Mouse (Mus musculus): Measurements from ENCODE around the gene Exosc8. TPM values are rescaled to one million over a fixed set of nuclear protein-coding genes. Genes with fewer than 3 reads are reported as not detected.
"Not testable (repeated sequence)": the region's sequence is repeated elsewhere in the genome, so short reads cannot be mapped to it uniquely, and the experiment has no call there.

Gene Exosc8
- total RNA-seq, 2 experiments from 2014 or later, result 10.8 to 14.1 TPM

- DNase-seq, result no peak
- H3K27ac ChIP-seq, result no peak overlapping the region
- intact Hi-C loops (cut with DNase I), result no loop called here
- no peak overlapping the region for H3K4me3 ChIP-seq
- TF ChIP-seq CTCF (IDR thresholded peaks at IDR 0.05), result no peak
Observed at GRCm38 (mm10) chr3:54728100-54728499, 7.1 kb downstream of the Exosc8 start.

DNA sequence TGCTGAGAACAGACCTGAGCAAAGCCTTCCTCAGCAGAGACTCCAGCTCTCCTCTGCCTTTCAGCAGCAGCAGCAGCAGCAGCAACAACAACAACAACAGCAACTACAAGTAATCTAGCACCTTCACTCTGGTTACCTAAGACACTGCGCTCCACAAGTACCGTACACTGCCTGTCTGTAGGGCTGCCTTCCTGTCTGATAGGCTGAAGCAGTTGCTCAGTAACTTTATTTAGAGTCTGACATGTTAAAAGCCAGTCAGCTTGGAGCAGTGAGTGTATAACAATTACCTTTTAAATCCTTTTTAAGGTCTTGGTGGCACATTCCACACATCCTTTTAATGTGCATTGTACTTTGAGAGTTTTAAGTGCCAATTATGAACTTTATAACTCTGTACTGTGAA, 7.6 kb downstream of the Exosc8 start:
- intact Hi-C loops (cut with DNase I), result no loop called here
- no peak overlapping the region for H3K4me3 ChIP-seq
- no peak overlapping the region for H3K27ac ChIP-seq
- DNase-seq, result no peak
- TF ChIP-seq CTCF (IDR thresholded peaks at IDR 0.05), result no peak

DNA sequence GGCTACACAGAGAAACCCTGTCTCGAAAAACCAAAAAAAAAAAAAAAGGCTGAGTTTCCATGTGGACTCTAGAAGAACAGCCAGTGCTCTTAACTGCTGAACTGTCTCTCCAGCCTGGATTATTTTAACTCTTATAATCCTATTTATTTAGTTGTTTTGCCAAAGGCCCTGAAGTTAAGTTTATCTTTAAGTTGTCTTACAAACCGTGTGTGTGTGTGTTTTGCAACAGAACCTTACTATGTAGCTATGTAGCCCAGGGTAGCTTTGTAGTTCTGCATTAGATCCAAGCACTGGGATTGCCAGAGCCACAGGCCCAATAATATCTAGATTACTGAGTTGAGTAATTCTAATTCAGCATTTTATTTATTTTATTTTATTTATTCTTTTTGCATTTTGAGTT, 9.8 kb downstream of the Exosc8 start:
- no peak overlapping the region for H3K4me3 ChIP-seq
- intact Hi-C loops (cut with DNase I), result no loop called here
- H3K27ac ChIP-seq, result no peak overlapping the region
- DNase-seq, result no peak
- TF ChIP-seq CTCF (IDR thresholded peaks at IDR 0.05), result no peak

DNA sequence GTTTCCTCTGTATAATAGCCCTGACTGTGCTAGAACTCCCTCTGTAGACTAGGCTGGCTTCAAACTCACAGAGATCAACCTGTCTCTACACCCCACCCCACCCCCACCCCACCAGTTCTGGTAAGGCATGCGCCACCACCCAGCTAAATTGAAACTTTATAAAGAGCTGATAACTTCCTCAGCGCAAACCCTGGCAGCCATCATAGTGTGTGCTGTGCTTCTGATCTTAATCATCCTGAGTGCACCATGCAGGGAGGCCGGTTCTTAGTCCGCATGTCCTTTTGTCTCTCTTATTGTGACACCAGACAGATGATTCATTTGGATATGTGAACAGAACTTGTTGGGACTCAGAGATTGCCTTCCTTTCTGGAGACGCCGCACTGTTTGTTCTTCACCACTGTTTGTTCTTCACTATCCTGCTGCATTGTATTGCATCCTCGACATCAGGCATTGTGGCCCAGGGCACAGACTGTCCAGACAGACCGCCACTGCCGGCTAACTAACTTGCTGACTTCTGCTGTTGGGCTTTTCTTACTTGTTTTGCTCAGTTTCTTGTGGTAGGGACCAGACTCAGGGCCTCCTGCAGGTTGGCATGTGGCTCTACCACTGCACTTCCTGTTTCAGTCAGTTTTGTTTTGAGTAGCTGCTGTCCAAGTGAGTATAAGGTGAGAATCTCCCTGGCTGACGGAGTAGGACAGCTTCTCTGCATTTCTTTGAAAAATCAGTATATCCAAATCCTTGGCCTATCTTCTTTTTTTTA, 11.3 kb downstream of the Exosc8 start:
- H3K27ac ChIP-seq, result no peak overlapping the region
- DNase-seq, result no peak
- no peak for TF ChIP-seq CTCF (IDR thresholded peaks at IDR 0.05)
- intact Hi-C loops (cut with DNase I), result no loop called here
- H3K4me3 ChIP-seq, result no peak overlapping the region

DNA sequence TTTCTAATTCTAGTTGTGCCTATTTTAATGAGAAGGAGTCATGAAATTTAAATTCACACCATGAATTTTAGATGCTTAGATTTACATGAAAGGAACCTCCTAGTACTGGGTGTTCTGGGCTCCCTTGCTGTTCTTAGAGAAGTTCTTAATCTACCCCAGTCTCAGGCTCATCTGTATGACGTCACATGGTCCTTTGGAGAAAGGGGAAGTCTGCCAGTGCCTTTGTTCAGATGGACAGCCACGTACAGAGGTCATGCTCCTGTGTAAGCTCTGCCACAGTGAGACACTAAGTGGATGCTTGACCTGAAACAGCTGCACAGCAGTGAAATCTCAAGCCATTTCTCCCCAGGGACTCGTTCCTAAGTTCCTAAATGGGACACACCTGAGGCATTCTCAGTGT, 16.2 kb downstream of the Exosc8 start:
- no peak for DNase-seq
- intact Hi-C loops (cut with DNase I), result no loop called here
- Histone ChIP-seq H3K4me3 (no peak overlapping the region), H3K27ac (no peak overlapping the region)
- no peak for TF ChIP-seq CTCF (IDR thresholded peaks at IDR 0.05)

DNA sequence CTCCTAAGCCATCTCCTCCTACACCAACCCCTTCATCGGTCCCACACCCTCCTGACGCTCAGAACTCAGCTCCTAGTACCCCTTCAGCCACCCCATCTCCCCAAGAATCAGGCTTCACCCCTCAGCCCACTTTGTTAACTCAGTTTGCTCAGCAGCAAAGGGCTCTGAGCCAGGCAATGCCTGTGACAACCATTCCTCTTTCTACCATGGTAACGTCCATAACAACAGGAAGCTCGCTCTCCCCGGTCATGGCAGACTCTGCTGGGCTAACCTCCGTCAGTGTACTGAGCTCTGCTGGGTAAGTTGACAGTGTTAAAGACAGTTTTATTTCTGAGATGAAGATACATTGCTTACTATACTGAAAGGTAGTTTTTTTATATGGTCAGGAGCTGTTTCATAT, 17.8 kb downstream of the Exosc8 start:
- DNase-seq, result no peak
- intact Hi-C loops (cut with DNase I), result no loop called here
- TF ChIP-seq CTCF (IDR thresholded peaks at IDR 0.05), result no peak
- no peak overlapping the region for H3K27ac ChIP-seq
- H3K4me3 ChIP-seq, result no peak overlapping the region

DNA sequence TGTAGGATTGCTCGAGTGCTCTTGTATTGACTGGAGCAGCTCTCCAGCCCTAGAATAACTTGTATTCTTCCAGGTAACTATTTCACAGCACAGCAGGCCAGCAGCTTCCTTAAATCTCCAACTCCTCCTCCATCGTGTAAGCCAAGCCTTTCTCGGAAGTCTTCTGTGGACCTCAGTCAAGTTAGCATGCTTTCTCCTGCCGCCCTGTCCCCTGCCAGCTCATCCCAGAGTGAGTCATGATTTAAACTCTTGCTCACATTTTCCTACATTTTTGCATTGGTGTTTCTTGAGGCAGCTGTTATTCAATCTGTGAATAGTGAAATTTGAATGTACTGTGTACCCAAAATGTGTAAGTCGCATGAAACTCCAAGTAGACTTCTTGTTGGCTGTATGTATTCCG, 19.7 kb downstream of the Exosc8 start:
- intact Hi-C loops (cut with DNase I), result no loop called here
- Histone ChIP-seq H3K4me3 (no peak overlapping the region), H3K27ac (no peak overlapping the region)
- DNase-seq, result no peak
- TF ChIP-seq CTCF (IDR thresholded peaks at IDR 0.05), result no peak

DNA sequence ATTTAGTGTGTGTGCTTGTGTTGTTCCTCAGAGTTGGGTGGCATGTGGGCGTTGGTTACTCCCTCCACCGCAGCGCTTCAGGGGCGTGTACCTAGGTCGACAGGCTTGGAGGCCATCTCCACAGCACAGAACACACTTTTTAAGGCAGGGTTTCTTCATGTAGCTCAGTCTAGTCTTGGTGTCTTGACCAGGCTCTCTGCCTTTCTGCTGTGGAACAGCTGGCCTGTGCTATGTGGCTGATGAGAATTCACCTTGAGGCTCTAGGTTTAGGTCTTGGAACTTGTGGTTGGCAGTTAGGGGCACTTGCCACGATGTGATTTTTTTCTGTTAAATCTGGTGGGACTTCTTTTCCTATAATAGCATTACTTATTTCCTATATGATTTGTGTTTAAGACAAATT, 20.9 kb downstream of the Exosc8 start, which contains the start of gene Gm21958:
TSS of gene Gm21958 (minus strand) at position 101 of the 400 bp plus-strand sequence.
- no peak for TF ChIP-seq CTCF (IDR thresholded peaks at IDR 0.05)
- intact Hi-C loops (cut with DNase I), result no loop called here
- H3K27ac ChIP-seq, result no peak within 1 kb of the TSS
- DNase-seq, result no peak
- H3K4me3 ChIP-seq, result no peak within 1 kb of the TSS

GRCm38 (mm10) chr3:54708972-54709371, 26.2 kb downstream of the Exosc8 start:
- intact Hi-C loops (cut with DNase I), result no loop called here
- Histone ChIP-seq H3K4me3 (no peak overlapping the region), H3K27ac (no peak overlapping the region)
- no peak for TF ChIP-seq CTCF (IDR thresholded peaks at IDR 0.05)
- DNase-seq, result no peak

DNA sequence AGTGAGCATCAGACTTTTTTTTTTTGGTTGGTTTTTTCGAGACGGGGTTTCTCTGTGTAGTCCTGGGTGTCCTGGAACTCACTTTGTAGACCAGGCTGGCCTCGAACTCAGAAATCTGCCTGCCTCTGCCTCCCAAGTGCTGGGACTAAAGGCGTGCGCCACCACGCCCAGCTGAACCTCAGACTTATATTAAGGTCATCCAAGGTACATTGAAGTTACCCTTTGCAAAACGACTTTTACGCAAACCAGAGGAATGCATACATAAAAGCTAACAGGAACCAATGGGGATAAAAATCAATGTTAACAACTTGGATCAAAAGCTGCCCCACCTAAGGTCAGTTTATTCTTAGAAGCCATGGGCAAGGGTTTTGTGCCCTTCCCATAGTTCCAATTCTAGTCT, 31.1 kb downstream of the Exosc8 start:
- DNase-seq; intact Hi-C loops (cut with DNase I); H3K27ac ChIP-seq; H3K4me3 ChIP-seq: not testable (repeated sequence)

- Histone ChIP-seq H3K4me3 (no peak overlapping the region), H3K27ac (no peak overlapping the region)
- DNase-seq, result no peak
- TF ChIP-seq CTCF (IDR thresholded peaks at IDR 0.05), result no peak
- intact Hi-C loops (cut with DNase I), result loop anchor here (5.0 kb wide), 1 partner anchor 32 kb away; no protein-coding TSS in a partner anchor
Observed at GRCm38 (mm10) chr3:54699759-54700301, 35.4 kb downstream of the Exosc8 start.

GRCm38 (mm10) chr3:54693056-54693415, 42.2 kb downstream of the Exosc8 start:
- Histone ChIP-seq H3K4me3 (peak overlapping the region; percentile 85), H3K27ac (peak overlapping the region; percentile 94)
- TF ChIP-seq CTCF (IDR thresholded peaks at IDR 0.05), result no peak
- intact Hi-C loops (cut with DNase I), result no loop called here
- DNase-seq, result no peak

- peak; percentile 95 for DNase-seq
- H3K4me3 ChIP-seq, result peak within 1 kb of the TSS; percentile 85
- H3K27ac ChIP-seq, result peak within 1 kb of the TSS; percentile 94
- no peak for TF ChIP-seq CTCF (IDR thresholded peaks at IDR 0.05)
- intact Hi-C loops (cut with DNase I), result no loop called here
Observed at GRCm38 (mm10) chr3:54692202-54693055, 42.8 kb downstream of the Exosc8 start, which contains the start of gene Supt20. Gene Supt20, plus strand, starts transcription at chr3:54692807.

All from gastrocnemius, adult 2 months (tissue).